Mouse (Mus musculus) c-Kit-positive CD71-positive TER-119-negative erythroid progenitor cells, embryonic 14.5 days (primary cell): ENCODE measurements around the gene Sh3gl2.

Source experiments
- DNase-seq: peaks from one replicate; pipeline ENCODE4 v3.0.0-alpha.2; 2013; ENCODE audit warnings: low read depth

Gene Sh3gl2

GRCm38 (mm10) chr4:85618746-85619145, 413.8 kb downstream of the Sh3gl2 start:
- no peak for DNase-seq

- DNase-seq: no peak
Observed at GRCm38 (mm10) chr4:85619261-85619660, 414.3 kb downstream of the Sh3gl2 start.

- no peak for DNase-seq
Observed at GRCm38 (mm10) chr4:85629381-85629780, 424.5 kb downstream of the Sh3gl2 start.

- DNase-seq: no peak
Observed at GRCm38 (mm10) chr4:85669271-85669670, 464.3 kb downstream of the Sh3gl2 start.

- DNase-seq: no peak
Observed at GRCm38 (mm10) chr4:85669735-85670134, 464.8 kb downstream of the Sh3gl2 start.

- no peak for DNase-seq
Observed at GRCm38 (mm10) chr4:85672290-85672689, 467.4 kb downstream of the Sh3gl2 start.

- DNase-seq: no peak
Observed at GRCm38 (mm10) chr4:85677621-85678020, 472.7 kb downstream of the Sh3gl2 start.

- DNase-seq: no peak
Observed at GRCm38 (mm10) chr4:85686160-85686559, 481.2 kb downstream of the Sh3gl2 start.
